Mouse (Mus musculus): ENCODE results near the gene Fam208a. TPM values are rescaled to one million over a fixed set of nuclear protein-coding genes. Genes with fewer than 3 reads are reported as not detected.

The Fam208a gene
- 27.8 and 28.2 TPM in 2 replicates for total RNA-seq (2021)
- long read RNA-seq, full-length matches to known transcripts = 2 of 5 reads
- long read RNA-seq, partial matches to known transcripts = 1 of 5 reads
- long read RNA-seq, other reads (novel, unspliced or antisense) = 2 of 5 reads

GRCm38 (mm10) chr14:27428573-27428972 is at the start of gene Fam208a:
Fam208a (plus strand) TSS chr14:27428834.
- DNase-seq = peak; percentile 92

GRCm38 (mm10) chr14:27379404-27379803 is 49.2 kb upstream of the Fam208a start:
- no peak for DNase-seq

- no peak for DNase-seq
These were observed 47.2 kb upstream of the Fam208a start for GRCm38 (mm10) chr14:27381459-27381858.

- DNase-seq = no peak
These were observed 45.3 kb upstream of the Fam208a start for GRCm38 (mm10) chr14:27383321-27383830.

- DNase-seq = no peak
These were observed 44.5 kb upstream of the Fam208a start for GRCm38 (mm10) chr14:27384143-27384542.

GRCm38 (mm10) chr14:27388616-27389015 is 40.0 kb upstream of the Fam208a start:
- no peak for DNase-seq

GRCm38 (mm10) chr14:27389722-27390121 is 38.9 kb upstream of the Fam208a start:
- DNase-seq = no peak

- DNase-seq = no peak
These were observed 38.0 kb upstream of the Fam208a start for GRCm38 (mm10) chr14:27390663-27391062.

- DNase-seq = no peak
These were observed 36.8 kb upstream of the Fam208a start for GRCm38 (mm10) chr14:27391776-27392308.

GRCm38 (mm10) chr14:27392660-27393059 is 36.0 kb upstream of the Fam208a start:
- no peak for DNase-seq

- no peak for DNase-seq
These were observed 34.8 kb upstream of the Fam208a start for GRCm38 (mm10) chr14:27393806-27394205.

- no peak for DNase-seq
These were observed 32.2 kb upstream of the Fam208a start for GRCm38 (mm10) chr14:27396424-27396823.

GRCm38 (mm10) chr14:27397526-27397925 is 31.1 kb upstream of the Fam208a start:
- no peak for DNase-seq

- no peak for DNase-seq
These were observed 28.1 kb upstream of the Fam208a start for GRCm38 (mm10) chr14:27400495-27400894.

- DNase-seq = no peak
These were observed 26.8 kb upstream of the Fam208a start for GRCm38 (mm10) chr14:27401717-27402278.

- DNase-seq = no peak
These were observed 26.0 kb upstream of the Fam208a start for GRCm38 (mm10) chr14:27402332-27403250.

- DNase-seq = no peak
These were observed 23.2 kb upstream of the Fam208a start for GRCm38 (mm10) chr14:27405452-27405851.

GRCm38 (mm10) chr14:27405947-27406346 is 22.7 kb upstream of the Fam208a start:
- DNase-seq = no peak

- DNase-seq = no peak
These were observed 20.4 kb upstream of the Fam208a start for GRCm38 (mm10) chr14:27408240-27408639.

- DNase-seq = no peak
These were observed 19.0 kb upstream of the Fam208a start for GRCm38 (mm10) chr14:27409662-27410061.

GRCm38 (mm10) chr14:27411492-27411891 is 17.1 kb upstream of the Fam208a start:
- DNase-seq = no peak

GRCm38 (mm10) chr14:27412699-27413098 is 15.9 kb upstream of the Fam208a start:
- no peak for DNase-seq

GRCm38 (mm10) chr14:27413961-27414360 is 14.7 kb upstream of the Fam208a start:
- no peak for DNase-seq
